Mouse (Mus musculus) megakaryocyte, embryonic 14.5 days (primary cell): ENCODE measurements around the gene Ulk3.

Experiments
- FLI1 ChIP-seq: IDR thresholded peaks from 2 replicates; pipeline ENCODE4 v1.6.1; 2012; ENCODE audit warnings: low read length, inconsistent platforms, mixed read lengths
- GATA1 ChIP-seq: IDR thresholded peaks from 3 replicates; pipeline ENCODE4 v1.6.1; 2012; ENCODE audit warnings: mixed read lengths, low read length, inconsistent platforms, borderline replicate concordance

DNA sequence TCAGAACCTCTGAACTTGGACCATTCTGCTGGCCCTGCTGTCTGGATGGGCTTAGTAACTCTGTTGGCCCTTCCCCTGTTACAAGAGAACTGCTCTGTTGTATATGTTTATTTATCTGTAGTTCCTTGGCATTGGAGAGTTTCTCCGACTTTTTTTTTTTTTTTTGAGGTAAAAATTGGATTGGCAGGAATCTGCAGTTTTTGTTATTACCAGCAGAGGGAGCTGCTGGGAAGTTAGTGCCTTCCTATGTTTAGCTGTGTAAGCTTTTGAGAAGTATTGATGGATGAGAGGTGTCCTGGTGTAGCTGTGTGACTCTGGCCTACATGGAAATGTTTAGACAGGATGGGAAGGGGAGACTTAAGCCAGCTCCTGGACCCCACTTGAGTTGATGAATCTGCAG lies 47.9 kb upstream of the Ulk3 start:
- TF ChIP-seq GATA1 (no peak), FLI1 (no peak)
